Mouse (Mus musculus): Measurements from ENCODE around the gene Ndp. TPM values are rescaled to one million over a fixed set of nuclear protein-coding genes. Genes with fewer than 3 reads are reported as not detected.
A peak's percentile ranks its signal among the peaks of the same experiment; 100 is the strongest.

Gene Ndp
- polyA plus RNA-seq (2015; fragmentation: Nextera tagmentation; extraction: Ambion mirVana) = 8.6 and 9.0 TPM in 2 replicates

DNA sequence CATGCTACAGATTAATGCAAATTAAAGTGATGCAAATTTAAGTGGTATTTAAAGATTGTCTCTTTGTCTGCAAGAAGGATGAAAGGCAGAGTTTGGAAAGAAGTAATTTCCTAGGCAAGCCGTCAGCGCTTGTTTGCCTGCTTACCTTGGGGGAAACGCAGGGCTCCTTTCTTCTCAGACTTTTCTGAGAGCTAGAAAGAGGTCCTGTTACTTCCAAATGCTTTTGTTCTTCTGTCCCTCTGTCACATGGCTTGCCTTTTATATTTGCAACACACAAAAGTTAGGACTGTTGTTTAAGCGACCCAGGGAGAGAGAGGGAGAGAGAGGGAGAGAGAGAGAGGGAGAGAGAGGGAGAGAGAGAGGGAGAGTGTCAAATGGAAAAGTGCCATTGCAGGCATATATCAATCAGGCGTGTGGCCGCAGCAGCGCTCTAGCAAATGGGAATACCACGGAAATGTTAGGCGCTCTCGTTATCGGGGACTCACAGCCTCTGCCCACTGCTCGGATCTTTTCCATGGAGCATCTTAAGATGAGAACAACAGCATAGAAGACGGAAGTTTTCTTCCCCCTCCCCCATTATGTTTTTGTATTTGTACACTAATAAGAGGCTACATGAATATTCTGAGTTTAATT, at the start of gene Ndp:
Gene Ndp, minus strand, starts transcription at position 534 of the 633 bp plus-strand sequence.
- H3K4me1 ChIP-seq (ENCODE audit: control insufficient read depth, insufficient read depth, low read depth, low read length) = no peaks in the 10 kb centered on the region
- H3K4me2 ChIP-seq (ENCODE audit: low read length) = peak within 1 kb of the TSS; percentile 44
- ATAC-seq = peak; percentile 38; the same call in 1 of the 2 replicates
- H3K27me3 ChIP-seq (replicated peaks; ENCODE audit: control insufficient read depth, insufficient read depth, low read length) = no peaks in the 10 kb centered on the region
- 22% methylated on average over 13 of the region's 13 CpGs for WGBS
- peak within 1 kb of the TSS; percentile 38; the same call in 1 of the 2 replicates for H3K9ac ChIP-seq (ENCODE audit: low read depth, low read length)
- peak within 1 kb of the TSS; percentile 44 for H3K27ac ChIP-seq (ENCODE audit: low read depth, low read length)
- H3K9me3 ChIP-seq (ENCODE audit: control insufficient read depth, low read length) = no peaks in the 10 kb centered on the region
- no peaks in the 10 kb centered on the region for H3K36me3 ChIP-seq (ENCODE audit: control insufficient read depth, insufficient read depth, low read length)
- peak within 1 kb of the TSS; percentile 22 for H3K4me3 ChIP-seq (ENCODE audit: low read length)

DNA sequence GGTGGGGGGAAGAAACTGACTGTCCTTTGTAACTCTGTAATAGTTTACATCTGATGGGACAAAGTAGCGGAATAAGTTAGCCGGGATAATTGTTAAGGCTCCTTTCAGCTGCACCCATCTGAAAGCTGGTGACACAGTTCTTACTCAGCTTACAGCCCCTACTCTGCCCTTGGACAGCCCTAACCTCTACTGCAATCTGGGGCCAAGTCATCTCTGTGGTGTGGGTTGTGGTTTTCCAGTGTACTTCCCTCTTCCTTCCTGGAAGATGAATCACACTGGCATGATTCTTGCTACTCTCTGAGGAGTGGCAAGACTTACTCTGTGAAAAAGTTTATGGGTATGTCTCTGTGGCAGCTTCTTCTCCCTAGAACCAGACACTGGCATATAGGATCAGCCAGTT, 43.2 kb upstream of the Ndp start:
- 88% methylated on average over 2 of the region's 2 CpGs for WGBS
- H3K4me1 ChIP-seq (ENCODE audit: control insufficient read depth, insufficient read depth, low read depth, low read length) = no peaks in the 10 kb centered on the region
- no peak for ATAC-seq
- H3K36me3 ChIP-seq (ENCODE audit: control insufficient read depth, insufficient read depth, low read length) = no peaks in the 10 kb centered on the region
- no peak overlapping the region for H3K9ac ChIP-seq (ENCODE audit: low read depth, low read length)
- H3K4me3 ChIP-seq (ENCODE audit: low read length) = no peak overlapping the region
- H3K4me2 ChIP-seq (ENCODE audit: low read length) = no peak overlapping the region
- no peak overlapping the region for H3K27ac ChIP-seq (ENCODE audit: low read depth, low read length)
- no peaks in the 10 kb centered on the region for H3K9me3 ChIP-seq (ENCODE audit: control insufficient read depth, low read length)
- no peaks in the 10 kb centered on the region for H3K27me3 ChIP-seq (replicated peaks; ENCODE audit: control insufficient read depth, insufficient read depth, low read length)

DNA sequence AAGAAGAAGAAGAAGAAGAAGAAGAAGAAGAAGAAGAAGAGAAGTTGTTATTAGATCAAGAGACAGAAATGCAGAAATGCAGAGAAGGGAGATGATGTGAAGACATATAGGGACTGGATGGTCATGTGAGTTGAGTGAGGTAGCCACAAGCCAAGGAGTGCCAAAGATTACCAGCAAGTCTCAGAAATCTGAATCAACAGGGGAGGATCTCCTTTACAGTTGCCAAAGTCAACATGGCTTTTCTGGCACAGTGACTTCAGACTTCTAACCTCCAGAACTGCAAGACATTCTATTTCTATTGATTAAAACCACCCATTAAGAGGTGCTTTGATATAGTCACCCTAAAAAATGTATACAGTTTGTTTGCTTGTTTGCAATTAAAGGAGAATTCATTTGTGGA, 6.4 kb upstream of the Ndp start:
- Histone ChIP-seq H3K4me3 (ENCODE audit: low read length) (no peak overlapping the region), H3K27ac (ENCODE audit: low read depth, low read length) (no peak overlapping the region), H3K9ac (ENCODE audit: low read depth, low read length) (no peak overlapping the region), H3K4me1 (ENCODE audit: control insufficient read depth, insufficient read depth, low read depth, low read length) (no peaks in the 10 kb centered on the region), H3K27me3 (replicated peaks; ENCODE audit: control insufficient read depth, insufficient read depth, low read length) (no peaks in the 10 kb centered on the region), H3K4me2 (ENCODE audit: low read length) (no peak overlapping the region), H3K9me3 (ENCODE audit: control insufficient read depth, low read length) (no peaks in the 10 kb centered on the region), H3K36me3 (ENCODE audit: control insufficient read depth, insufficient read depth, low read length) (no peaks in the 10 kb centered on the region)
- ATAC-seq = no peak

DNA sequence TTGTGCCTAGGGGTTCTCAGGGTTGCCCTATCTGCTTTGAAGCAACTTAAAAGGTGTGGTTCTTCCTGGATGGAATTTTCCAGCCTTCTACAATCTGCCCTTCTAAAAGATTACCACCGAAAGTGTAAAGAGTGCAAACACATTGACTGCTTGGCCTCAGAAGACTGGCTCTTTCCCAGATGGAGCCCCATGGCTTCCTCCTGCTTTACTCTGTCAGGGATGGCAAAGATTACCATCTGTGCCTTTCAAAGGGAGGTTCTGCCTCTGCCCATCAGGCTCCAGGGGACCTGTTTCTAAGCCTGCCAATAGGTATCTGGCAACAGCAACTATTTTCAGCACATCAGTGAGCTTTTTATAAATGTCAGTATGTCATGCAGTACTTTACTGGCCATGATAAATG, 1.5 kb upstream of the Ndp start:
- WGBS = 65% methylated on average over 1 of the region's 1 CpGs
- H3K27me3 ChIP-seq (replicated peaks; ENCODE audit: control insufficient read depth, insufficient read depth, low read length) = no peaks in the 10 kb centered on the region
- H3K9me3 ChIP-seq (ENCODE audit: control insufficient read depth, low read length) = no peaks in the 10 kb centered on the region
- H3K36me3 ChIP-seq (ENCODE audit: control insufficient read depth, insufficient read depth, low read length) = no peaks in the 10 kb centered on the region
- no peak overlapping the region for H3K4me3 ChIP-seq (ENCODE audit: low read length)
- ATAC-seq = no peak; the same call in 1 of the 2 replicates
- H3K9ac ChIP-seq (ENCODE audit: low read depth, low read length) = no peak overlapping the region
- H3K27ac ChIP-seq (ENCODE audit: low read depth, low read length) = no peak overlapping the region
- H3K4me1 ChIP-seq (ENCODE audit: control insufficient read depth, insufficient read depth, low read depth, low read length) = no peaks in the 10 kb centered on the region
- no peak overlapping the region for H3K4me2 ChIP-seq (ENCODE audit: low read length)

DNA sequence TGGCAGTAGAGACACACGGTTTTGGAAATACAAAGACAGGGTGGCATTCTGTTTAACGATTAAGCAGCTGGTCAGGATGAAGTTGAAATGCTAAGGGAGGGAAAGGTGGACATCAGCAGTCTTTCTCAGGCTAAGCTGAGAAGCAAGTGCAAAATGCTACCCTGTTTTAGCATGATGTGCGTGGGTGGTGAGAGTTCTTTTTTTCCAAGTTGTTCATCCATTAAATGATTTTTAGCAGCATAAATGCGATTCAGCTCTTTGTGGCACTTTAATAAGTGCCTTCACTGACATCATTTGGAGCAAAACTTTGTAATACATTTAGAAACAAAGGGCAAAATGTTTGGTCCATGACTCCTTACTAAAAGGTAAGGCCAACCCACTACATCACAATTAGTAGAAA, 337 bp upstream of the Ndp start:
- H3K9ac ChIP-seq (ENCODE audit: low read depth, low read length) = peak overlapping the region; percentile 38; the same call in 1 of the 2 replicates
- H3K27ac ChIP-seq (ENCODE audit: low read depth, low read length) = no peak overlapping the region
- H3K4me2 ChIP-seq (ENCODE audit: low read length) = peak overlapping the region; percentile 44
- peak overlapping the region; percentile 22 for H3K4me3 ChIP-seq (ENCODE audit: low read length)
- ATAC-seq = peak; percentile 12; the same call in 1 of the 2 replicates
- H3K9me3 ChIP-seq (ENCODE audit: control insufficient read depth, low read length) = no peaks in the 10 kb centered on the region
- WGBS = 25% methylated on average over 4 of the region's 4 CpGs
- H3K36me3 ChIP-seq (ENCODE audit: control insufficient read depth, insufficient read depth, low read length) = no peaks in the 10 kb centered on the region
- H3K27me3 ChIP-seq (replicated peaks; ENCODE audit: control insufficient read depth, insufficient read depth, low read length) = no peaks in the 10 kb centered on the region
- no peaks in the 10 kb centered on the region for H3K4me1 ChIP-seq (ENCODE audit: control insufficient read depth, insufficient read depth, low read depth, low read length)

DNA sequence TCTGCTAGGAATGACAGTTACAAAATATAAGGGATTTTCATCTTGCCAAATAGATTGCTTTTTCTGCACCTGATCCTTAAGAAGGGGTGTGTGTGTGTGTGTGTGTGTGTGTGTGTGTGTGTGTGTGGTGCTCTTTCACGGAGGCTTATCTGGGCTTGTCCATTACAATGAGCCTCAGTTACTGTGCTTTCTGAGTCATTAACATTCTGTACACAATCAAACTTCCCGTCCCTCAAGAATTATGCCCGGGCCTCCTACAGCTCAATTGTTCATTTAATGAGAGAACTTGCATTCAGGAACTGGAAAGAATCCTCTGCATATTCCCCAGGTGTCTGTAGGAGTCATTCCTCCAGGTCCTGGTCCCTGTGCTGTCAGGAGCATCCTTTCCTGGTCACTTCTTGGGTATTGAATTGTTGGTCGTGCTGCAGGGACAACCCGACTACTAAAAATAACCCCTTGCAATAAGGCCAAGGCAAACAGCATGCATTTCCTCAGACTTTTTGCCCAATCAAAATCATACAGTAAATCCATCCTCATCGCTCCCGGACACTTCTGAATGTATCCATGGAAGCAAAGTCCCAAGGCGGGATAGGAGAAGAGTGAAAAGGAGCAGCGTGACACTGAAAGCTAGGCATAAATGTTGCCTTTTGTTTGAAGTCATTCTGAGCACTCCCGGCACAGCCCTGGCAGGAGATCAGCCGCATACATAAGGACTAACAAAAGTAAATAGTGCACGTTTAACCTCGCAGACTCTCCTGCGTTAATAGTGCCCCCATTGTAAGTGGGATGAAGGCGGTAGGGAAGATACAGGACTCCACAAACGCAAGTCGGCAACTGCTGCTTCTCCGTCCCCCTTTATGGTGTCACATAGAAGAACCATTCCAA, 1.1 kb downstream of the Ndp start:
- Histone ChIP-seq H3K36me3 (ENCODE audit: control insufficient read depth, insufficient read depth, low read length) (no peaks in the 10 kb centered on the region), H3K9ac (ENCODE audit: low read depth, low read length) (no peak overlapping the region), H3K27me3 (replicated peaks; ENCODE audit: control insufficient read depth, insufficient read depth, low read length) (no peaks in the 10 kb centered on the region), H3K4me2 (ENCODE audit: low read length) (peak overlapping the region; percentile 44), H3K9me3 (ENCODE audit: control insufficient read depth, low read length) (no peaks in the 10 kb centered on the region), H3K4me3 (ENCODE audit: low read length) (peak overlapping the region; percentile 22), H3K27ac (ENCODE audit: low read depth, low read length) (peak overlapping the region; percentile 0), H3K4me1 (ENCODE audit: control insufficient read depth, insufficient read depth, low read depth, low read length) (no peaks in the 10 kb centered on the region)
- WGBS = 22% methylated on average over 18 of the region's 18 CpGs
- ATAC-seq = peak; percentile 65

DNA sequence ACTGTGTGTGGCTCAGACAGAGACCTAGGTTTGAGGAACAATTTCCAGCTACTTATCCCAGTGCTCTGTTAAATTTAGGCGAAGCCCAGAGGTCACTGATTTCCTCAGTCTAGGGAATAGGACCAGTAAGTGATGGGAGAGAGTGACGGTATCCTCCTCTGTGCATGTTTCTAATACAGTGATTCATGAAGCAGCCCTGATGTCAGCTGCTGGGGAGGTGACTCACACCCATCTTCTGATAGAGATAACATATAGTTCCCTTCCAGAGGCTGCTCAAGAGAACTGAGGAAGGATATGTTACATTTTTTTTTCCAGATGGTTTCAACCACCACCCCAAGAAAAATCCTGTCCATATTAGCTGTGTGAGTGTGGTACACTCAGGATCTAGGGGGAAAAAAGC, 2.9 kb downstream of the Ndp start:
- 79% methylated on average over 2 of the region's 2 CpGs for WGBS
- H3K4me2 ChIP-seq (ENCODE audit: low read length) = no peak overlapping the region
- no peak for ATAC-seq

DNA sequence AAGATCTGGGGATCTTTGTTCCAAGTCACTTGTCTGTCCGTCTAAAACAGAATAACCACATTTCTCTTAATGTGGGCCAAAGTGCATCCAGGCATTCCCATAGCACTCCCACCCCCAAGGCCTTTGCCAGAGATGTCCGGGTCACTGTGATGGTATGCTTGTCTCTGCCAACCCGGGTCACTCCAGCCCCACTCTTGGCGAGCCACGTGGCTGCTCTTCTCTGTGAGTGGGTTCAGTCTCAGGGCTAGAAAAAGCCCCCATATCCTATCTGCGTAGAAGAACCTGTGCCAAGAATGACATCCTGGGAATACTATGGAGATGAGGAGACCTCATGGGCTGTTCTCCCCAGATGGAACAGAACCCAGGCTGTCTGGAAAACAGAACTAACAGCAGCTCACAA, 4.0 kb downstream of the Ndp start:
- no peaks in the 10 kb centered on the region for H3K4me1 ChIP-seq (ENCODE audit: control insufficient read depth, insufficient read depth, low read depth, low read length)
- no peaks in the 10 kb centered on the region for H3K9me3 ChIP-seq (ENCODE audit: control insufficient read depth, low read length)
- ATAC-seq = no peak
- H3K27me3 ChIP-seq (replicated peaks; ENCODE audit: control insufficient read depth, insufficient read depth, low read length) = no peaks in the 10 kb centered on the region
- no peaks in the 10 kb centered on the region for H3K36me3 ChIP-seq (ENCODE audit: control insufficient read depth, insufficient read depth, low read length)
- no peak overlapping the region for H3K9ac ChIP-seq (ENCODE audit: low read depth, low read length)
- WGBS = 61% methylated on average over 6 of the region's 6 CpGs
- H3K4me3 ChIP-seq (ENCODE audit: low read length) = no peak overlapping the region
- H3K27ac ChIP-seq (ENCODE audit: low read depth, low read length) = no peak overlapping the region
- H3K4me2 ChIP-seq (ENCODE audit: low read length) = no peak overlapping the region

More for the DNA sequence above, 2.9 kb downstream of the Ndp start:
- Histone ChIP-seq H3K4me3 (ENCODE audit: low read length) (no peak overlapping the region), H3K9ac (ENCODE audit: low read depth, low read length) (no peak overlapping the region), H3K36me3 (ENCODE audit: control insufficient read depth, insufficient read depth, low read length) (no peaks in the 10 kb centered on the region), H3K27ac (ENCODE audit: low read depth, low read length) (no peak overlapping the region), H3K27me3 (replicated peaks; ENCODE audit: control insufficient read depth, insufficient read depth, low read length) (no peaks in the 10 kb centered on the region), H3K4me1 (ENCODE audit: control insufficient read depth, insufficient read depth, low read depth, low read length) (no peaks in the 10 kb centered on the region), H3K9me3 (ENCODE audit: control insufficient read depth, low read length) (no peaks in the 10 kb centered on the region)

DNA sequence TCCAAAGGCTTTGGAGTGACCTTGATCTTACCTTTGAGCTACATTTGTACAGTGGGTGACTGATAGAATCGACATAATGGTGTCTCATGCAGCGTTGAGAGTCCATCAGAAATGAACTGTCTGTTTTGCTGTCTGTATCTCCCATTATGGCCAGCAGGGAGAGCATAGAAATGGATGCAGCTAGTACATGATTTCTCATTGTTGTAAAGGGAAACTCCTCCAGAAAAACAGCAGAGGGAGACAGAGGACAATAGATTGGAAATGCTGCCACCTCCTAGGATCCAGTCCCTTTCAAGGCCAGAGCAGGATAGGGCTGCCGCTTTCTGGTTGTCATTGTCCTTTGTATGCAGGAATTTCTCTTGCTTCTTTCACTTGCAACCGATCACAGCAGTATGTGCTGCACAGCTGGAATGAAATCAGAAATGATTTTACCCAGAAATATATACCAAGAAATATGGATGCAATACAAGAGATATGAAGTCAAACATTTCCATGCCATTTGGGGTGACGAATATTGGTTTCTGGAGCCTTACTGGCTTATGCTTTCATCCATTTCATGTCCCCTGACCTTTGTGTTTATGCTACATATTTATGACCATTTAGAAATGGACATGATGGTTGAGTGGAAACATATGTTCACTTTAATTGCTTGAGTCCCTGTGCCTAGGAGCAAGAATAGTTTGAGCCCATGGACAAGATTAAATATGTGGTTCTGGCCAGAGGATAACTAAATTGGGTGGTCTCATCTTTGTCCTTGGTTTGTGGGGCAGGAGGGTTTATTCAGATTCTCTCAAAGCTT, 17.0 kb downstream of the Ndp start:
- Histone ChIP-seq H3K4me3 (ENCODE audit: low read length) (no peak overlapping the region), H3K9me3 (ENCODE audit: control insufficient read depth, low read length) (no peaks in the 10 kb centered on the region), H3K9ac (ENCODE audit: low read depth, low read length) (no peak overlapping the region), H3K4me1 (ENCODE audit: control insufficient read depth, insufficient read depth, low read depth, low read length) (no peaks in the 10 kb centered on the region), H3K4me2 (ENCODE audit: low read length) (no peak overlapping the region), H3K27me3 (replicated peaks; ENCODE audit: control insufficient read depth, insufficient read depth, low read length) (no peaks in the 10 kb centered on the region), H3K36me3 (ENCODE audit: control insufficient read depth, insufficient read depth, low read length) (no peaks in the 10 kb centered on the region), H3K27ac (ENCODE audit: low read depth, low read length) (no peak overlapping the region)
- ATAC-seq = peak; percentile 98
- WGBS = 36% methylated on average over 5 of the region's 5 CpGs

All from hindbrain, embryonic 16.5 days (tissue).